Mouse (Mus musculus): ENCODE results near the gene Erf.

DNA sequence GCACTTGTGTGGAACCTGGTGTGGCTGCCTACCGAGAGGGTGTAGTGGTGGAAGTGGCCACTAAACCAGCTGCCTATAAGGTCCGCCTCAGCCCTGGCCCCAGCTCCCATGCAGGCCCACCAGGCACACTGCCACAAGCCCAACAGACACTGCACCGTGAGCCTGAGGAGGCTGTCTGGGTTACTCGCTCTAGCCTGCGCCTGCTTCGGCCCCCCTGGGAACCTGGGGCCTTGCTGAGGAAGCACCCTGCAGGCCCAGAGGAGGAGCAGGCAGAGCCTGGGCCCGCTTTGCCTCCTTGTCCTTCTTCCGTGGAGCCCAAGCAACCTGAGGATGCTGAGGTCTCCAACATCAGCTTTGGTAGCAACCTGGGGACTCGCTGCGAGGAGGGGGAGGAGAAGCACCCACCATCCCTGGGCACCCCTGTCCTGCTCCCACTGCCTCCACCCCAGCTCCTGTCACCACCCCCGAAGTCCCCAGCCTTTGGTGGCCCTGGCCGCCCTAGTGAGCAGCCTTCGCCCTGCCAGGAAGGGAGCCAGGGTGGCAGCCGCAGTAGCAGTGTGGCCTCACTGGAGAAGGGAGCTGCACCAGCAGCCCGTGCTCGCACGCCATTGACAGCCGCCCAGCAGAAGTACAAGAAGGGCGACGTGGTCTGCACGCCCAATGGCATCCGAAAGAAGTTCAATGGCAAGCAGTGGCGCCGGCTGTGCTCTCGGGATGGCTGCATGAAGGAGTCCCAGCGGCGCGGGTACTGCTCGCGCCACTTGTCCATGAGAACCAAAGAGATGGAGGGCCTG lies 21.3 kb upstream of the Erf start:
- no peak for TF ChIP-seq CTCF (IDR thresholded peaks at IDR 0.05; ENCODE audit: low read depth, low read length)
- no peak for TF ChIP-seq POLR2A (IDR thresholded peaks at IDR 0.05; ENCODE audit: insufficient read depth, low read length)
